Mouse (Mus musculus): ENCODE results near the gene Abca1. TPM values are rescaled to one million over a fixed set of nuclear protein-coding genes. Genes with fewer than 3 reads are reported as not detected.

The Abca1 gene
- polyA plus RNA-seq, 1 experiment from 2014 or later, result 4.8 TPM

DNA sequence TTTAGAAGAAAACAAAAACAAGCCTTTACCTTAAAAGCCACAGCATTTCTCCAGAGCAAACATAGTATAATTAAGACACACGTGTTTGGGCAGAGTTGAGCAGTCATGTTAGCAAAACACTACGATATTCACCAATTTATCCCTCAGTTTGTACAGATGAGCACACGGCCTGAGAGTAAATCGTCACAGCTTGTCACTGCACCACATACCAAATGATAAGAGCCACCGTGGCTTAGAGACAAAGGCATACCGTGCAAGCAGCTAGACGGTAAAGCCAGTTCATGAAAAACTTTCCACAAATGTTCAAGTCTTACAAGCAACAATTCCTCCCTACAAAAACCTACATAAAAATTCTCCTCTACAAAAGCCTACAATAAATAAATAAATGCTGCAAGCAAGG is 57.2 kb downstream of the Abca1 start:
- H3K27ac ChIP-seq (ENCODE audit: low read length), result no peak overlapping the region
- no peaks in the 10 kb centered on the region for H3K9me3 ChIP-seq (ENCODE audit: low read length)
- H3K4me1 ChIP-seq (ENCODE audit: insufficient read depth, low read length), result no peaks in the 10 kb centered on the region
- H3K36me3 ChIP-seq (ENCODE audit: insufficient read depth, low read length), result 0 out of 2 replicates have a peak, but pooled peaks cover 3% of the 10 kb centered on the region
- H3K4me2 ChIP-seq (replicated peaks; ENCODE audit: low read depth, low read length), result no peak overlapping the region
- no peaks in the 10 kb centered on the region for H3K27me3 ChIP-seq (ENCODE audit: insufficient read depth, low read length)
- no peak for ATAC-seq (ENCODE audit: low FRiP score, low TSS enrichment)
- no peak overlapping the region for H3K4me3 ChIP-seq (ENCODE audit: low read length)
- no peak overlapping the region for H3K9ac ChIP-seq (replicated peaks; ENCODE audit: low read length)
- WGBS, result 81% methylated on average over 7 of the region's 7 CpGs

- Histone ChIP-seq H3K9ac (replicated peaks; ENCODE audit: low read length) (no peak overlapping the region), H3K4me3 (ENCODE audit: low read length) (no peak overlapping the region), H3K27me3 (ENCODE audit: insufficient read depth, low read length) (no peaks in the 10 kb centered on the region), H3K27ac (ENCODE audit: low read length) (no peak overlapping the region), H3K4me1 (ENCODE audit: insufficient read depth, low read length) (no peaks in the 10 kb centered on the region), H3K36me3 (ENCODE audit: insufficient read depth, low read length) (0 out of 2 replicates have a peak, but pooled peaks cover 3% of the 10 kb centered on the region), H3K9me3 (ENCODE audit: low read length) (no peaks in the 10 kb centered on the region), H3K4me2 (replicated peaks; ENCODE audit: low read depth, low read length) (no peak overlapping the region)
- 54% methylated on average over 5 of the region's 5 CpGs for WGBS
- ATAC-seq (ENCODE audit: low FRiP score, low TSS enrichment), result no peak
These were observed 58.4 kb downstream of the Abca1 start for GRCm38 (mm10) chr4:53101306-53101705.

DNA sequence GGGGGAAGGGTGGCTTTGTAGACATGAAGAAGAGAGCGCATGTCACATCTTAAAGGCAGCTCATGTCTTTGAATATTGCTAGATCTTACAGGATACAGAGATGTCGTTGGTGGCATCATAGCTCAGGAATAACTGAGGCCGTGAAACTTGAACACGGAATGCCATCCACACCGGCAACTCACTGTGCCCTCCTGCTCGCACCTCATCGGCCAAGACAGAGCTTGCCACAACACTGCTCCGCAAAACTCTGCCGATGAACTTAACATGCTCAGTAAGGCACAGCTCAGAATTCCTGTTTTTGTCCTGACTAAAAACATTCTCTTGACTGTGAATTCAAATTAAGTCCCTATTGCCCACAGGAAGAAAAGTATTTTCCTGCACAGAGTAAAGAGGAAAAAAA is 59.2 kb downstream of the Abca1 start:
- no peak overlapping the region for H3K4me2 ChIP-seq (replicated peaks; ENCODE audit: low read depth, low read length)
- H3K27me3 ChIP-seq (ENCODE audit: insufficient read depth, low read length), result no peaks in the 10 kb centered on the region
- WGBS, result 86% methylated on average over 9 of the region's 9 CpGs
- ATAC-seq (ENCODE audit: low FRiP score, low TSS enrichment), result no peak
- H3K4me1 ChIP-seq (ENCODE audit: insufficient read depth, low read length), result no peaks in the 10 kb centered on the region
- no peak overlapping the region for H3K9ac ChIP-seq (replicated peaks; ENCODE audit: low read length)
- H3K27ac ChIP-seq (ENCODE audit: low read length), result no peak overlapping the region
- no peaks in the 10 kb centered on the region for H3K36me3 ChIP-seq (ENCODE audit: insufficient read depth, low read length)
- no peaks in the 10 kb centered on the region for H3K9me3 ChIP-seq (ENCODE audit: low read length)
- H3K4me3 ChIP-seq (ENCODE audit: low read length), result no peak overlapping the region

- 94% methylated on average over 4 of the region's 4 CpGs for WGBS
- Histone ChIP-seq H3K36me3 (ENCODE audit: insufficient read depth, low read length) (peaks cover 7% of the 10 kb centered on the region; the same call in 1 of the 2 replicates), H3K4me2 (replicated peaks; ENCODE audit: low read depth, low read length) (no peak overlapping the region), H3K27me3 (ENCODE audit: insufficient read depth, low read length) (no peaks in the 10 kb centered on the region), H3K27ac (ENCODE audit: low read length) (no peak overlapping the region), H3K4me3 (ENCODE audit: low read length) (no peak overlapping the region), H3K9me3 (ENCODE audit: low read length) (no peaks in the 10 kb centered on the region), H3K9ac (replicated peaks; ENCODE audit: low read length) (no peak overlapping the region), H3K4me1 (ENCODE audit: insufficient read depth, low read length) (0 out of 2 replicates have a peak, but pooled peaks cover 4% of the 10 kb centered on the region)
- ATAC-seq (ENCODE audit: low FRiP score, low TSS enrichment), result no peak
These were observed 64.8 kb downstream of the Abca1 start for GRCm38 (mm10) chr4:53094850-53095249.

DNA sequence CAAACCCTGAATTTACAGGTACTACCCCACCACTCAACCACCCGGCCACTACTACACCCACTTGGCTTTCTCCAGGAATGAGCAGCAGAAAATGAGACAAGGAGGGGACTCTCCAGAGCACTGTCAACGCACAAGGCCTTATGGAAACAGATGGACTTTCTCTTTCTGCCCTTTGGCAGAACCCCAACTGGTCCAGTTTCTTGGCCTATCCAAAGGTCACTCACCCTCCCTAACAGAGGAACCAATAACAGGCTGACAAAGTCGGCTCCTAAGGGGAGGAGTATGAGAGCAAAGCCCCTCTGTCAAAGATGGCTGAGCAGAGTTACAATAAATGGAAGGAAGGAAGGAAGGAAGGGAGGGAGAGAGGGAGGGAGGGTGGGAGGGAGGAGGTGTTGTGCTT is 65.4 kb downstream of the Abca1 start:
- Histone ChIP-seq H3K27ac (ENCODE audit: low read length) (no peak overlapping the region), H3K9me3 (ENCODE audit: low read length) (no peaks in the 10 kb centered on the region), H3K4me3 (ENCODE audit: low read length) (no peak overlapping the region), H3K4me2 (replicated peaks; ENCODE audit: low read depth, low read length) (no peak overlapping the region), H3K9ac (replicated peaks; ENCODE audit: low read length) (no peak overlapping the region), H3K4me1 (ENCODE audit: insufficient read depth, low read length) (0 out of 2 replicates have a peak, but pooled peaks cover 4% of the 10 kb centered on the region), H3K27me3 (ENCODE audit: insufficient read depth, low read length) (no peaks in the 10 kb centered on the region), H3K36me3 (ENCODE audit: insufficient read depth, low read length) (peaks cover 7% of the 10 kb centered on the region; the same call in 1 of the 2 replicates)
- WGBS, result 44% methylated on average over 3 of the region's 3 CpGs
- ATAC-seq (ENCODE audit: low FRiP score, low TSS enrichment), result peak; percentile 65; the same call in 1 of the 2 replicates

GRCm38 (mm10) chr4:53093615-53094014 is 66.1 kb downstream of the Abca1 start:
- WGBS, result 91% methylated on average over 4 of the region's 4 CpGs
- Histone ChIP-seq H3K4me3 (ENCODE audit: low read length) (no peak overlapping the region), H3K4me2 (replicated peaks; ENCODE audit: low read depth, low read length) (no peak overlapping the region), H3K4me1 (ENCODE audit: insufficient read depth, low read length) (0 out of 2 replicates have a peak, but pooled peaks cover 4% of the 10 kb centered on the region), H3K9me3 (ENCODE audit: low read length) (no peaks in the 10 kb centered on the region), H3K36me3 (ENCODE audit: insufficient read depth, low read length) (peaks cover 7% of the 10 kb centered on the region; the same call in 1 of the 2 replicates), H3K27ac (ENCODE audit: low read length) (no peak overlapping the region), H3K27me3 (ENCODE audit: insufficient read depth, low read length) (no peaks in the 10 kb centered on the region), H3K9ac (replicated peaks; ENCODE audit: low read length) (no peak overlapping the region)
- ATAC-seq (ENCODE audit: low FRiP score, low TSS enrichment), result no peak

GRCm38 (mm10) chr4:53089641-53090040 is 70.1 kb downstream of the Abca1 start:
- H3K4me2 ChIP-seq (replicated peaks; ENCODE audit: low read depth, low read length), result no peak overlapping the region
- H3K4me1 ChIP-seq (ENCODE audit: insufficient read depth, low read length), result 0 out of 2 replicates have a peak, but pooled peaks cover 4% of the 10 kb centered on the region
- H3K9me3 ChIP-seq (ENCODE audit: low read length), result no peaks in the 10 kb centered on the region
- H3K4me3 ChIP-seq (ENCODE audit: low read length), result no peak overlapping the region
- no peak overlapping the region for H3K9ac ChIP-seq (replicated peaks; ENCODE audit: low read length)
- 63% methylated on average over 3 of the region's 3 CpGs for WGBS
- no peak for ATAC-seq (ENCODE audit: low FRiP score, low TSS enrichment)
- peaks cover 7% of the 10 kb centered on the region for H3K36me3 ChIP-seq (ENCODE audit: insufficient read depth, low read length)
- no peak overlapping the region for H3K27ac ChIP-seq (ENCODE audit: low read length)
- H3K27me3 ChIP-seq (ENCODE audit: insufficient read depth, low read length), result no peaks in the 10 kb centered on the region

DNA sequence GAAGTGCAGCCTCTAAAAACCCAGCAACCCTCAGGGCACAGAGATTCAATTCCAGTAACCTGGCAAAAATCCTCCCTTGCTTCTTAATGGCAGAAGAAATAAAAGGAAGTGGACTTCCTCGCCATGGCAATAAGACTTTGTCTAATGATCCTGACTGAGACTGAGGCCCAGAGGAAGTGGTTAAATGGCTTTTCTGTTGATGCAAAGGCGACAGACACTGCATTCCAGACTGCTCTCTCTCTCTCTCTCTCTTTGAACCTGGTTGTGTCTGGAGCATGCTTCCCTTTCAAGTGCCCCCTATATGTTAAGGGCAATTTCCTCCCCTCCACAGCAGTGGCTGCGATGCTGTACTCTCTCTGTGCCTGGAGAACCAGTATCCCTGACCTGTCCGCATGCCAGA is 70.7 kb downstream of the Abca1 start:
- peaks cover 12% of the 10 kb centered on the region for H3K36me3 ChIP-seq (ENCODE audit: insufficient read depth, low read length)
- ATAC-seq (ENCODE audit: low FRiP score, low TSS enrichment), result no peak
- H3K9ac ChIP-seq (replicated peaks; ENCODE audit: low read length), result no peak overlapping the region
- H3K4me2 ChIP-seq (replicated peaks; ENCODE audit: low read depth, low read length), result no peak overlapping the region
- H3K4me3 ChIP-seq (ENCODE audit: low read length), result no peak overlapping the region
- H3K27me3 ChIP-seq (ENCODE audit: insufficient read depth, low read length), result no peaks in the 10 kb centered on the region
- no peaks in the 10 kb centered on the region for H3K9me3 ChIP-seq (ENCODE audit: low read length)
- no peaks in the 10 kb centered on the region for H3K4me1 ChIP-seq (ENCODE audit: insufficient read depth, low read length)
- WGBS, result 35% methylated on average over 4 of the region's 4 CpGs
- no peak overlapping the region for H3K27ac ChIP-seq (ENCODE audit: low read length)

- Histone ChIP-seq H3K4me1 (ENCODE audit: insufficient read depth, low read length) (no peaks in the 10 kb centered on the region), H3K27me3 (ENCODE audit: insufficient read depth, low read length) (no peaks in the 10 kb centered on the region), H3K4me2 (replicated peaks; ENCODE audit: low read depth, low read length) (no peak overlapping the region), H3K27ac (ENCODE audit: low read length) (no peak overlapping the region), H3K9me3 (ENCODE audit: low read length) (no peaks in the 10 kb centered on the region), H3K36me3 (ENCODE audit: insufficient read depth, low read length) (peaks cover 15% of the 10 kb centered on the region), H3K4me3 (ENCODE audit: low read length) (no peak overlapping the region), H3K9ac (replicated peaks; ENCODE audit: low read length) (no peak overlapping the region)
- 83% methylated on average over 2 of the region's 2 CpGs for WGBS
- ATAC-seq (ENCODE audit: low FRiP score, low TSS enrichment), result no peak
These were observed 73.1 kb downstream of the Abca1 start for GRCm38 (mm10) chr4:53086636-53087035.

- H3K27me3 ChIP-seq (ENCODE audit: insufficient read depth, low read length), result no peaks in the 10 kb centered on the region
- WGBS, result 61% methylated on average over 4 of the region's 4 CpGs
- H3K4me1 ChIP-seq (ENCODE audit: insufficient read depth, low read length), result no peaks in the 10 kb centered on the region
- H3K4me3 ChIP-seq (ENCODE audit: low read length), result no peak overlapping the region
- ATAC-seq (ENCODE audit: low FRiP score, low TSS enrichment), result no peak
- no peak overlapping the region for H3K4me2 ChIP-seq (replicated peaks; ENCODE audit: low read depth, low read length)
- H3K36me3 ChIP-seq (ENCODE audit: insufficient read depth, low read length), result peaks cover 15% of the 10 kb centered on the region
- no peak overlapping the region for H3K27ac ChIP-seq (ENCODE audit: low read length)
- no peak overlapping the region for H3K9ac ChIP-seq (replicated peaks; ENCODE audit: low read length)
- H3K9me3 ChIP-seq (ENCODE audit: low read length), result no peaks in the 10 kb centered on the region
These were observed 74.1 kb downstream of the Abca1 start for GRCm38 (mm10) chr4:53085634-53086033.

All from kidney, embryonic 16.5 days (tissue).